Mouse (Mus musculus): ENCODE measurements around the gene Cpne9. TPM values are rescaled to one million over a fixed set of nuclear protein-coding genes. Genes with fewer than 3 reads are reported as not detected.

The Cpne9 gene
- polyA plus RNA-seq, 2 experiments = 0.44 to 0.77 TPM

- ATAC-seq (ENCODE audit: low FRiP score, low read depth) (peak; percentile 35; the same call in 1 of the 2 replicates), DNase-seq (ENCODE audit: low spot score) (peak; percentile 67)
- Histone ChIP-seq H3K27me3 (ENCODE audit: control insufficient read depth, insufficient read depth, low read length) (no peaks in the 10 kb centered on the region), H3K4me2 (replicated peaks; ENCODE audit: low read depth, low read length, severe bottlenecking) (no peak overlapping the region), H3K4me1 (ENCODE audit: control insufficient read depth, insufficient read depth, low read length) (peaks cover 3% of the 10 kb centered on the region; the same call in 1 of the 2 replicates), H3K9me3 (ENCODE audit: control insufficient read depth, low read length) (no peaks in the 10 kb centered on the region), H3K27ac (replicated peaks; ENCODE audit: low read depth, low read length) (no peak overlapping the region), H3K36me3 (ENCODE audit: control insufficient read depth, insufficient read depth, low read length) (peaks cover 65% of the 10 kb centered on the region), H3K9ac (ENCODE audit: low read depth, low read length, severe bottlenecking) (no peak overlapping the region), H3K4me3 (replicated peaks; ENCODE audit: low read length) (no peak overlapping the region)
- WGBS = 79% methylated on average over 14 of the region's 14 CpGs
- no peak for TF ChIP-seq POLR2A (IDR thresholded peaks at IDR 0.05; ENCODE audit: borderline replicate concordance, extremely low read depth, insufficient read depth, insufficient read length)
These were observed 51.2 kb downstream of the Cpne9 start for GRCm38 (mm10) chr6:113333137-113333950.

GRCm38 (mm10) chr6:113334216-113334615 is 52.1 kb downstream of the Cpne9 start:
- DNase-seq (ENCODE audit: low spot score) = no peak
- Histone ChIP-seq H3K9me3 (ENCODE audit: control insufficient read depth, low read length) (no peaks in the 10 kb centered on the region), H3K4me3 (replicated peaks; ENCODE audit: low read length) (no peak overlapping the region), H3K4me1 (ENCODE audit: control insufficient read depth, insufficient read depth, low read length) (peaks cover 3% of the 10 kb centered on the region; the same call in 1 of the 2 replicates), H3K27me3 (ENCODE audit: control insufficient read depth, insufficient read depth, low read length) (no peaks in the 10 kb centered on the region), H3K4me2 (replicated peaks; ENCODE audit: low read depth, low read length, severe bottlenecking) (no peak overlapping the region), H3K9ac (ENCODE audit: low read depth, low read length, severe bottlenecking) (no peak overlapping the region), H3K27ac (replicated peaks; ENCODE audit: low read depth, low read length) (no peak overlapping the region), H3K36me3 (ENCODE audit: control insufficient read depth, insufficient read depth, low read length) (peaks cover 72% of the 10 kb centered on the region)
- WGBS = 79% methylated on average over 6 of the region's 6 CpGs
- no peak for ATAC-seq (ENCODE audit: low FRiP score, low read depth)
- TF ChIP-seq POLR2A (IDR thresholded peaks at IDR 0.05; ENCODE audit: borderline replicate concordance, extremely low read depth, insufficient read depth, insufficient read length) = no peak

- no peaks in the 10 kb centered on the region for H3K27me3 ChIP-seq (ENCODE audit: control insufficient read depth, insufficient read depth, low read length)
- TF ChIP-seq POLR2A (IDR thresholded peaks at IDR 0.05; ENCODE audit: borderline replicate concordance, extremely low read depth, insufficient read depth, insufficient read length) = no peak
- no peak for DNase-seq (ENCODE audit: low spot score)
- no peaks in the 10 kb centered on the region for H3K9me3 ChIP-seq (ENCODE audit: control insufficient read depth, low read length)
- ATAC-seq (ENCODE audit: low FRiP score, low read depth) = no peak
- peaks cover 4% of the 10 kb centered on the region; the same call in 1 of the 2 replicates for H3K4me1 ChIP-seq (ENCODE audit: control insufficient read depth, insufficient read depth, low read length)
- no peak overlapping the region for H3K9ac ChIP-seq (ENCODE audit: low read depth, low read length, severe bottlenecking)
- no peak overlapping the region for H3K4me2 ChIP-seq (replicated peaks; ENCODE audit: low read depth, low read length, severe bottlenecking)
- H3K36me3 ChIP-seq (ENCODE audit: control insufficient read depth, insufficient read depth, low read length) = peaks cover 76% of the 10 kb centered on the region
- WGBS = 72% methylated on average over 8 of the region's 8 CpGs
- H3K27ac ChIP-seq (replicated peaks; ENCODE audit: low read depth, low read length) = no peak overlapping the region
- H3K4me3 ChIP-seq (replicated peaks; ENCODE audit: low read length) = no peak overlapping the region
These were observed 54.9 kb downstream of the Cpne9 start for GRCm38 (mm10) chr6:113336852-113337620.

- ATAC-seq (ENCODE audit: low FRiP score, low read depth) (no peak), DNase-seq (ENCODE audit: low spot score) (no peak)
- Histone ChIP-seq H3K4me3 (replicated peaks; ENCODE audit: low read length) (no peak overlapping the region), H3K36me3 (ENCODE audit: control insufficient read depth, insufficient read depth, low read length) (peaks cover 35% of the 10 kb centered on the region), H3K27ac (replicated peaks; ENCODE audit: low read depth, low read length) (no peak overlapping the region), H3K9me3 (ENCODE audit: control insufficient read depth, low read length) (no peaks in the 10 kb centered on the region), H3K27me3 (ENCODE audit: control insufficient read depth, insufficient read depth, low read length) (no peaks in the 10 kb centered on the region), H3K4me2 (replicated peaks; ENCODE audit: low read depth, low read length, severe bottlenecking) (no peak overlapping the region), H3K9ac (ENCODE audit: low read depth, low read length, severe bottlenecking) (no peak overlapping the region), H3K4me1 (ENCODE audit: control insufficient read depth, insufficient read depth, low read length) (peaks cover 15% of the 10 kb centered on the region)
- whole genome bisulfite sequencing = 76% methylated on average over 6 of the region's 6 CpGs
- TF ChIP-seq POLR2A (IDR thresholded peaks at IDR 0.05; ENCODE audit: borderline replicate concordance, extremely low read depth, insufficient read depth, insufficient read length) = no peak
These were observed 59.5 kb downstream of the Cpne9 start for GRCm38 (mm10) chr6:113341574-113341973.

GRCm38 (mm10) chr6:113342297-113342696 is 60.2 kb downstream of the Cpne9 start:
- H3K27ac ChIP-seq (replicated peaks; ENCODE audit: low read depth, low read length) = no peak overlapping the region
- peaks cover 30% of the 10 kb centered on the region for H3K36me3 ChIP-seq (ENCODE audit: control insufficient read depth, insufficient read depth, low read length)
- no peaks in the 10 kb centered on the region for H3K27me3 ChIP-seq (ENCODE audit: control insufficient read depth, insufficient read depth, low read length)
- 54% methylated on average over 3 of the region's 7 CpGs for WGBS
- TF ChIP-seq POLR2A (IDR thresholded peaks at IDR 0.05; ENCODE audit: borderline replicate concordance, extremely low read depth, insufficient read depth, insufficient read length) = no peak
- no peak for DNase-seq (ENCODE audit: low spot score)
- H3K9me3 ChIP-seq (ENCODE audit: control insufficient read depth, low read length) = no peaks in the 10 kb centered on the region
- peak overlapping the region; percentile 63 for H3K4me2 ChIP-seq (replicated peaks; ENCODE audit: low read depth, low read length, severe bottlenecking)
- peak overlapping the region; percentile 87; the same call in 1 of the 2 replicates for H3K9ac ChIP-seq (ENCODE audit: low read depth, low read length, severe bottlenecking)
- H3K4me3 ChIP-seq (replicated peaks; ENCODE audit: low read length) = peak overlapping the region; percentile 63; the same call in 1 of the 2 replicates
- H3K4me1 ChIP-seq (ENCODE audit: control insufficient read depth, insufficient read depth, low read length) = peaks cover 15% of the 10 kb centered on the region
- ATAC-seq (ENCODE audit: low FRiP score, low read depth) = no peak

Data from limb, embryonic 14.5 days (tissue).